Mouse (Mus musculus): ENCODE data around the gene Gm7982. TPM values are rescaled to one million over a fixed set of nuclear protein-coding genes. Genes with fewer than 3 reads are reported as not detected.
"Not testable (repeated sequence)": the region's sequence is repeated elsewhere in the genome, so short reads cannot be mapped to it uniquely, and the experiment has no call there.

Gm7982 gene
- not detected for total RNA-seq (2022)

- DNase-seq (ENCODE audit: low spot score in 2 of 2), result not testable (repeated sequence)
These were observed at the start of gene Gm7982 for GRCm38 (mm10) chr5:95741714-95742113. Gm7982 (plus strand) TSS chr5:95742014.

GRCm38 (mm10) chr5:95736073-95736472 is 5.7 kb upstream of the Gm7982 start, which contains the start of gene Gm7978:
Gm7978 (minus strand) TSS chr5:95736173.
- DNase-seq (ENCODE audit: low spot score in 2 of 2), result not testable (repeated sequence)

- not testable (repeated sequence) for DNase-seq (ENCODE audit: low spot score in 2 of 2)
These were observed 33.9 kb downstream of the Gm7982 start, which contains the start of gene E330014E10Rik for GRCm38 (mm10) chr5:95775690-95776089. E330014E10Rik (plus strand) TSS chr5:95775990.

Other genes starting within 250 kb of the Gm7982 start
- not detected for gene Gm3286, start 231.3 kb upstream of the Gm7982 start, total RNA-seq (2022)
- gene Gm7971, start 147.1 kb upstream of the Gm7982 start, total RNA-seq (2022), result not detected
- gene Gm7978, start 5.8 kb upstream of the Gm7982 start, total RNA-seq (2022), result not detected
- not detected for gene E330014E10Rik, start 34.0 kb downstream of the Gm7982 start, total RNA-seq (2022)
- 1 to 10 TPM in 1 of 4 experiments, under 1 TPM in 1, not detected in 2; 0.30 to 1.1 TPM for gene Cxcl13, start 214.9 kb downstream of the Gm7982 start, total RNA-seq (2022)